Mouse (Mus musculus): ENCODE data around the gene Tmem144.

Tmem144 gene

DNA sequence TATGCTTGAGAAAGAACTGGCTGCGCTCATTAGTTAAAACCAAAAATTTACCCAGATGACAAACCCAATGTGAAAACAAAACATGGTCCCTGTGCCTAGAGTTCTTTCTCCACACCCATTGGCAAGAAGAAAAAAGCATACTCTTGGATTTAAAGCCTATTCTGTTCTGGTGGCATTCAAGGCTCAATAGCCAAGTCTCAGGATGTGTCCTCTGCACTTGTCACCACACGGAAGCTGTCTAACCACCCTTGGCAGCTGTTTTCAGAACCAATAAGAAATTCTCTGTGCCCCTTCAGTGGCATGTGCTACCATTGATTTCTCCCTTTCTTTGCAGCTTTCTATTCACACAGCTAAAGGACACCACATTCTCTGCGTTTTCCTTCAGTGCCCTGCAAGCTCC is 5.6 kb upstream of the Tmem144 start:
- DNase-seq = no peak

DNA sequence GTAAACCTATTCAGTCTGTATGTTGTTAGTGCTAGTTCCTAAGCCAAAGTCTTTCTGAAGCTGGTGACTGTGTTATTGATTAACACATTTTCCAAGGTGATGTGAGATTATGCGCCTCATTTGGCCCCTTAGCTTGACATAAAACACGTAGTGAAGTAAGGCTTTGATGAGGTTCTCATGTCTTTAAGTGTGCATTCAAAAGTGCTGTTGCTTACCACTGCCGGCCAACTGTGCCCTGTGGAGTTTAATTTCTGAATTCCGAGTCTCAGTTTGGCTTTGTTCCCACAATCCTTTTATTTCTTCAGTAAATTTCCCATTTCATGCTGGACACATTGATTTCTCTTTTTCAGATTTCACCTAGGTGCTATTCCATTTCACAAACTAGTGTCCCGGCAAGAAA is 5.2 kb upstream of the Tmem144 start:
- DNase-seq = no peak

DNA sequence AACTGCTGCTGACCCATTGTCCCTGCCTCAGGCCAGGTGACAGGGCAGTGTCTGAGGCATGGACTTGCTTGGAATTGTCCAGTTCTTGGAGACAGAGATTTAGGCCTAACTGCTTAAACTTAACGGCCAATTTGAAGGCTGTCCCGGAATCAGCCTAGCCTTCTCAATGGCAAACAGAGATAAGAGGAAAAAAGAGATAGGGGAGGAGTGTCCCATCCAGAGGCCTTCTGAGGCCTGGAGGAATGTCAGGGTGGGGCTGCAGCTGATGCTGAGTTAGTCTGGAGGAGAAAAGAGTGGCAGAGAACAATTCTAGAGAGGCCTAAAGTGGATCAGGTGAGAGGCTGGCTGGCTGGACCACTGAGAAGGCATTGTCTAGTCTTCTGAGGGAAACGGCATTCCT is 465 bp downstream of the Tmem144 start:
- no peak for DNase-seq

DNA sequence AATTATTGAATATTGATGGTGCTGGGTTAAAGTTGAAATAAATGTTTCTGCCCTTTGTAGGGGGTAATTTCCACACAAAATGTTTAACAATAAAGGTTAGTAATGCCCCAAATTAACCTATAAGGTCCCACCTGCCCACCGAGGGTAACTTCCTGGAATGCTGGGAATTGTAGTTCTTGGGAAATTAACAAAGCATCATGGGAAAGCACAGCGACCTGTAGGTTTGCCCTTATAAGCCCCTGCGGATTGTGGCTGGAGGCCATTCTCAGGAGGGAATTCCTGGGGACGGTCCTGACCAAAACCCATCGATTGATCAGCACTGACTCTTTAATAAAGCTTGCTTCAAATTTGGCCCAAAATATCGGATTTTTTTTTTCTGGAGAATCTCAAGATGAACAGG is 1.9 kb downstream of the Tmem144 start:
- DNase-seq = no peak

DNA sequence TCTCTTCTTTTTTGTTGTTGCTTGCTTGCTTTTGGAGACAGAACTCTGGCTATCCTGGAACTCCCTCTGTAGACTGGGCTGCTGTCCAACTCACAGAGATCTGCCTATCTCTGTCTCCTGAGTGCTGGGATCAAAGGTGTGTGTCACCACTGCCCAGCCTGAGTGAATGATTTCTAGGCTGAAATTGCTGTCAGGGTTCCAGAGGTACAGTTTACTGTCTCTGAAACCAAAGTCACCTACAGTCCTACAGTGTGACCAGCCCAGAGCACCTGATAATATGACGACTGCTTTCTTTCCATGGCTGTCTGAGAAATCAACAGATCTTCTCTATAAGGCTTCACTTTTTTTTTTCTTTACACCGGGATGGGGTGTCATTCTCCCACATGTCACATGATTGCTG is 3.0 kb downstream of the Tmem144 start:
- no peak for DNase-seq

DNA sequence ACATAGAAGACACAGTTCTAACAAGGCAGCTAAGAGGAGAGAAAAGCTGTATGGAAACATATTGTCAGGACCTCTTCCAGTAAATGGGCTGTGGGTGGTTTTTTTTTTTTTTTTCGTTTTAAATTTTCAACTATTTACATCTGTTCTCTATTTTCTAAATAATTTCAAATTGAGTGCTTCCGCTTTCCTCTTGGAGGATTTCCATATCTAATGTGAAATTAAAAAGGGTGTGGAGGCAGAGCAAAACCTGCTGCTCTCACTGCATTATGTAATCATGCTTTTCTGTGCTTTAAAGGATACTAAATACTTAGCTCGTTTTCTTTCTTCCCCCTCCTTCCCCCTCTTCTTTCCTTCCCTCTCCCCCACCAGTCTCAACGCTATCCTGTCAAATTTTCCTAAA is 3.7 kb downstream of the Tmem144 start:
- DNase-seq = no peak

DNA sequence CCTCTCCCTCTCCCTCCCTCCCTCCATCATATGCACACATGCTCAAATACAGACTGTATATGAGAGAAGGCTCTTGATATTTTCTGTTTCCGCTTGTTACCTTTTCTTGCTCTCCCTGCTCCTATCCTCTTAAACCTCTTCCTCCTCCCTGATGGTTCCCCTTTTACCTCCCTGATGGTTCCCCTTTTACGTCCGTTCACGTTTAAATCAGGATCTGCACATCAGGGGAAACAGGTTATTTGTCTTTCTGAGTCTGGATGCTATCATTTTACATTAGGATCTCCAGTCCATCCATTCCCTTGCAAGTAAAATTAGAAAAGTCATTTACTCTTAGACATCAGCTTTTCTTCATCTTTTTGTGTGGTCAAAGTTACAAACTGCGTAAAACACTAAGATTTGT is 5.9 kb downstream of the Tmem144 start:
- no peak for DNase-seq

DNA sequence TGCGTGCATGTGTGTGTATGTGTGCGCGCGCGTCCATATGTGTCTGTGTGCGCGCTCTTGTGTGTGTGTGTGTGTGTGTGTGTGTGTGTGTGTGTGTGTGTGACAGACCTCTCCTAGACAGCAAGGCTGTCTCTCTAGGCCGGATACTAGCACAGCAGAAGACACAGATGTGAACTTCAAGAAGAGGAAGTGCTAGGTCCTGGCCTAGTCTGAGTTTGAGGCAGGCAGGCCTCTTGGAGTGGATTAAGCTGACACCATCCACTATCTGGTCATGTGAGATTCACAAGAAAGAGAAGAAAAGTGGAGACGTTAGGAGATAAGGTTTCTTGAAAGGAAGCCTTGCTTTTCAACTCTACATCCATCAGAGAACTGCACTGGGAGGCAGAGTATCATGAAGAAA is 8.6 kb downstream of the Tmem144 start:
- DNase-seq = no peak

DNA sequence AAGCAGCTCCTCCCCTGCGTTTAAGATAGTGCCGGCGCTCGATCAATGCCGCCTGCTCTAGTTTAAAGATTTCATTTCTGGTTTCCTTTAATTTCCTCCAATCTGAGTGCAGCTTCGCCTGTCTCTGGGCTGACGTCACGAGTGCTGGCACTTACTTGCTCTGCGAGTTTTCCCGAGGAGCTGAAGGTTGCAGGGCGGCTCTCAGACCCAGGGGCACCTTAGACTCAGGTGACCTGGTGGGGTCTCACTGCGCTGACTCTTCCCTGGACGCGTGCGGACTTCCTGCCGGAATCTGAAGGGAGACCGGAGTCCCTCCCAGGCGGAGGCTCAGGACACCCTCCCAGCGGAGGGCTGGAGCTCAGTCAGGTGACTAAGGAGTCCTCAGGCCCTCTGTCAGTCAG is 10.0 kb downstream of the Tmem144 start:
- peak; percentile 74 for DNase-seq

DNA sequence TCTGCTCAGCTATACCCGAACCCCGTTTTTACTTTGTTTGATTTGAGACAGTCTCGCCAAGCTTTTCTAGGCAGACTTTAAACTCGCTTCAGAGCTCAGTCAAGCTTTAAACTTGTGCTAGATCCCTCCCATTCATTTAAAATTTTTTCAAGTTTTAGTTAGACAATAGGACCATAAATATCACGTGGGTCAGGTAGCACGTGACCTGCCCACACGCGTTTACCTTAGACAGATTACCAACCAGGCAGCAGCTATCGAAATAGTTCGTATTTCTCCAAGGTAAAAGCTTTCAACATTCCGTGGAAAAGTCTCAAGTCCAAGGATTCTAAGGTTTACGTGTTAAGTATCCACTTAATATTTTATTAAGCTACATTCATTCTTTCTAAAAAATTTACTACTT is 10.4 kb downstream of the Tmem144 start:
- peak; percentile 46 to 64 for DNase-seq

DNA sequence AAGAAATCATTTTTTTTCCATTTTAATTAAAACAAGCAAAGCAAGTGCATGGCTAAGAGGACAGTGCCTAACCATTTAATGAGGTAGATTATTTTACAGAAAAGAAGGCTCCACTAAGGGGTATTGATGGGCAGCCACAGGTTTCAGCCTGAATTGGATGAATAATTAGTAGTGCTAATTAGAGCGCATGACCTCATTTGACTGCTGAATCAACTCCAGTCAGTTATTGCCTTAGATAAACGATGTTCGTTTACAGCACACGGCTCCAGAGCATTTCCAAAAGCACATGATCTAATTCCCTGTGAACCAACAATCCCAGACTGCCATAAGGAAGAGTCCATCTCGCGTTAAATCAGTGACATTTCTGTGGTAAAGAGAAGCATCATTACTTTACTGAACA is 11.1 kb downstream of the Tmem144 start:
- no peak for DNase-seq

DNA sequence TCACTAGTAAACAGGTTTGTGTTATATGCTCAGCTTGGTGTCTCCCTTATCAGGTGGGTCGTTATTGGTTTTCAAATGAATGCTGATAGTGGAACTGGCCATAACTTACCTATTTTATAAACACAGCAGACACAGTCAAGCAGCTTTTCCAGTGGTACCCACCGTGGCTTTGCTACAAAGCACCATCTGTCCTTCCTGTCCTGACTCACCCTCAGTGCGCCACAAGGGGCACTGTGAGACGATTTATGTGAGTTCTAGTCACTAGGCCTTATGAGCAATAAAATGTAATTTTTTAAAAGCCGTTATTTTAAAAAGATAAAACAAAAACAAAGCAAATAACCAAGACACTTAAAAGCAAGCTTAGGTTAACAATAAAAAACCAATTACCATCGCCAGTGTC is 13.8 kb downstream of the Tmem144 start:
- no peak for DNase-seq

DNA sequence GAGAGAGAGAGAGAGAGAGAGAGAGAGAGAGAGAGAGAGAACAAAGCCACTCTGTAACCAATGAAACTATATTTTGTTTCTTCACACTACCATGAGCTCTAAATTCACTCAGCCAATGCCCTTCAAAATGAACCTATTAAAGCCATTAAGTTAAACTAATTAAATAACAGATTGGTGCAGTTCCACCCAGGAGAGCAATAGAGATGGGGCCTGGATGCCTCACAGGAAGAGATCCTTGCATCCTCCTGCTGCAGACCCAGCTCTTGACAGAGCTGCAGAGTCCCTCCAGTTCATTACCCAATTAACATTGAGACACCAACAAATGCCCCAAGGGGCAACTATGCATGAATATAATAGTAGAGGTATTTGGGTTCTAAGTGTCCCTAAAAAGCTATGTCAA is 23.3 kb downstream of the Tmem144 start:
- no peak for DNase-seq

DNA sequence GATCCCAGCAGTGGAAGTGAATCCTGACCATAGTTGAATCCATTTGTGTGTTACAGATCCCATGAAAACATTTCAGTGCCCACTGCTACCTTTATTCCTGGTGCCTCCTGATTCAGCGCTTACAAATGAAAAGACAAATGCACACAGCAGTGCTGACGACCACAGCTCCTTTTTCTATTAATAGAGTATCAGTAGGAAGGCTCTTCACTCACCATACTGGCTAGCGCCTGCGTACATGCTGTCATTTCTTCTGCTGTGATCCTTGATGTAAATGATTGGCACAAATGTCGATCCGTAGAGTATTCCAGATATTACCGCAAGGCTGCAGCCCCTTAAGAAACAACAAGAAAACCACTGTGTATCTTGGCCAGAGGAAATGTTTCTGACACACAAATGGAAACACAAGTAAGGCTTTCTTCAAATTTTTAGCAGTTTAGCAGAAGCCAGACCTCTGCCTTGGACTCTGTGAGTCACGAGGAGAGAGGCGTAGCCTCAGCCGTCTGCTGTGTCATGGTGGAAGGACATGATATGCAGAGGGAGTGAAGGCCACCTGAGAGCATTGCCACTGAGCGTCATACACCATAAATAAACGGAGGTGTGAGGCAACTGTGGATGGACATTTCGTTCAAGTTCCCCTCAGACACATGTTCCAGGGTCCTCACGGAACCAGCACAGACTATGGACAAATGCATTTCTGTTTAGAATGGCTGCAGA is 27.3 kb downstream of the Tmem144 start:
- no peak for DNase-seq

DNA sequence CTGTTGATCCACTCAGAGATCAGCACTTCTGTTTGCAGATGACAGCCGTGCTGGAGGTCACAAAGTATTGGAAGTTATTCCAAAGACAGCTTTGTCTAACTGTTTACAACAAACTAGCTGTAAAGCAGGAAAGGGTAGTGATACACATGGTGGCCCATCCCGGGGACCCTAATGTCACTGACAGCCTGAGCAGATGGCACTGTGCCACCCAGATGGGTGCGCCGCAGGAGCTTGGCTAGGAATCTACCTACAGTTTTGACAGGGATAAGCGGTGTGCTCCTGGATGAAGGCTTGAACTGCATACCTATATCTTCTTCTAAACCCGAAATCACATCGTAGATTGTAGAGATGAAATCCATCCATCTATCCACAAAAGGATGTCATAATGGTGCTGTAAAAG is 29.4 kb downstream of the Tmem144 start:
- DNase-seq = no peak

DNA sequence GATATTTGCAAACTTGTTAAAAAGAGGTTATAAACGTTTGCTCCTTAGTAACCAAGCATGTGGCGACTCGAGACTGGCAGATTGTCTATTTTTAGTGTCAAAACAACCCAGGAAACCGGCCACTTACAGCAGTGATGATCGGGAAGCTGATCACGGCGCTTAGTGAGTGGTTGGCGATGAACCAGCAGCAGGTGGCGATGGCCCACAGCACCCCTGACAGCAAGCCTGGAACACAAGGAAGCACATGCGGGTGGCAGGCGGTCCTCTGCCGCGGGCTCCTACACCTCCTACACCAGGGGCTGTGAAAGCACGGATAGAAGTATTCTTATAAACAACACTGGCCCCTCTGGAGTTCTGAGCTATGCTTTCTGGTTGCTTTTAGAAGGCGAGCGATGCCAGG is 31.4 kb downstream of the Tmem144 start:
- DNase-seq = no peak

DNA sequence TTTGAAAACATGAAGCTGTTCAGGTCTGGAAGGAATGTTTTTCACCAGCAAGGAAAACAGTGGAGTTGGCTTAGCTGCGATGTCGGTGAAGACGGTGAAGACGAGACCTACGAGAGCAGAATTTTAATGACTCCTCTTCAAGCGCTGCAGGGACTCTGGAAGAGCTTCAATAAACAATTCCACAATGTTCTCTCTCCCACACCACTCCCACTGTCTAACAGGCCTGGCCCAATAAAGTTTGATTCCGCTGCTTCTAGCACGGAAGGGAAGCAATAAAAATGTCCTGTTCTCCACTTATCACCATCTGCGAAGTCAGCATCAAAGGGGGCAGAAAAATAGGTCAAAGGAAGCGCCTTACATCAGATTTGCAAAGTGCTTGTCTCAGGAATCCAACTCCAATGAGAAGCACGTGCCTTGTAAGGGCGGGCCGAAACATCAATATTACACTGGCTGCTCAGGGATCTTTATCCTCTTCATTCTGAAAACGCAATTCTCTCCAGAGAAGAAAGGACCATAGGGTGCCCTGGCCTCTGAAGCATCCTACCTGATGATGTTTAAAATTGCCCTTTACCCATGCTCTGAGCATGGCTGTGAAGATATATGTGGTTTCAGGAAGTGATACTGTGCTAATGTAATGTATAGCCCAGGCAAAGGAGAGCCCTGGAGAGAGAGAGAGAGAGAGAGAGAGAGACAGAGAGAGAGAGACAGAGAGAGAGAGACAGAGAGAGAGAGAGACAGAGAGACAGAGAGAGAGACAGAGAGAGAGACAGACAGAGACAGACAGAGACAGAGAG is 34.2 kb downstream of the Tmem144 start:
- DNase-seq = no peak

DNA sequence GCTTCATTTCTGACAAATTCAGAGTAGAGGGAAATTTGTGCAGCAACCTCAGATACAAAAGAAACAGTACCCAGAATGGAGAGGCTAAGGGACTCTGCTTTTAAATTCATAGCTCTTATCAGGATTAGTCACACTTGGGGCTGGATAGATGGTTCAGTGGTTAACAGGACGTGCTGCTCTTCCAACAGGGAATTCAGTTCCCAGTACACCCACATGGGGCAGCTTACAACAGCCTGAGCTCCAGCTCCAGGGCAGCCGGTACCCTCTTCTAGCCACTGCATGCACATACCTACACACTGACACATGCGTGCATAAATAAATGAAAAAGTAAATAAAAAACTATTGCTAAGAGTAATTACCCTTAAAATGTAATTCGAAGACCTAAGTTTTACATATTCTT is 36.3 kb downstream of the Tmem144 start:
- DNase-seq = no peak

DNA sequence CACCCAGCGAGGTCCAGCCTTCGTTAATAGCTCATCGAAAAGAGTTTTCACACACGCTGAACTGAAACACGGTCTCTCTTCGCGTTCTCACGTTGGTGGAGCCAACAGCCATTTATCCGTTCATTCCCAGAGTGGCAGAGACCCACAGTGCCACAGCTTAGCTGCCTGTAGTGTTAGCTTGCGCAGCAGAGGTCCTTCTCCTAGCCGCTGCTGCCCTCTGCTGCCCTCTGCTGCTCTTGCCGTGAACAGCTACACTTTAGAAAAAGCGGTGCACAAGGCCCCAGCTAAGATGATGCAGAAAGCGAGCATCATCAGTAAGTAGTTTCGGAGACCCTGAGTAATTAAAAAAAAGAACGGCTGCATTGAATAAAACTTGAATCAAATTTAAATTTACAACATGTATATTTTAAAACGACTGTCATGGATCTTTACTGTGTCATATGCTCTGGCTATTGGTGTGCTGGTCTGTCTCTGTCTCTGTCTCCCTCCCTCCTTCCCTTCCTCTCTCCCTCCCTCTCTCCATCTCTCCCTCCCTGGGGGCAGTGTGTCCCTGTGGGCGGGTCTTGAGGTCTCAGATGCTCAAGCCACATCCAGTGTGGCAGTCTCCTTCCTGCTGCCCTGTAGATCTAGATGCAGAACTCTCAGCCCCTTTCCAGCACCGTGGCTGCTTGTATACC is 38.6 kb downstream of the Tmem144 start:
- DNase-seq = peak; percentile 61 to 76

DNA sequence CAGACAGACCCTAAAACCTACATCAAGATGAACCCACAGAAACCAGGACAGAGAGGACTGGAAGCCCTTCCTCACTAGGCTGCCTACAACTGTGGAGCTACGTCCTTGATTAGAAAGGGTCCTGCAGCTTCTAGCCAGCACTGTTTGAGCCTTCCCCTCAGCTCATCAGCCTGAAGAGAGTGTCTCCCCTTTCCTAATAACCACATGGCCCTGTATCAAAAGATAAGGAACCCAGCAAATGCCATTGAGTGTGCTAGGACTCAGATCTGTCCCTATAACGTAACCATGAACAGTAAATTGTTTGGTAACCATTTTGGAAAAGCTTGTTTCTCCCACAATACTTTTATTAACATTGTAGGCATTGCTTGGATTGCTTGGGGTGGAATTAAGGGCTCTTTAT is 40.5 kb downstream of the Tmem144 start:
- no peak for DNase-seq

DNA sequence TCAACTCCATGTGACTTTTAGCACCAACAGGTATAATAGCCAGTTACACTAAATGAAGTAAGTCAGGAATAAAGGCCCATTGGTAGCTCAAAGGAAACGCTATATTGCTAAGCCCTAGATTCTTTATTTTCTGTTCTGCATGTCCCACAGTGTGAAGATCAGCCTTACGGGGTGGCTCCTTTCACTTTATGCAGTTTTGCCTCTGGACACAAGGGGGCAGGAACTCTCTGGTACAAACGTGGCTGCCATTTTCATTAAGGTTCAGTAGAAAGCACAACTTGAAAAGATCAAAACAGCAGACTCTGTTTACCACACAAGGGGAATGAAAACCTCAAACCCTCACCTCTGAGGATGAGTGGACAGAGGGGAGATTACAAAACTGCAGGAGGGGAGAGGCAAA is 40.9 kb downstream of the Tmem144 start:
- peak in 1 of 2 experiments; percentile 15 for DNase-seq

DNA sequence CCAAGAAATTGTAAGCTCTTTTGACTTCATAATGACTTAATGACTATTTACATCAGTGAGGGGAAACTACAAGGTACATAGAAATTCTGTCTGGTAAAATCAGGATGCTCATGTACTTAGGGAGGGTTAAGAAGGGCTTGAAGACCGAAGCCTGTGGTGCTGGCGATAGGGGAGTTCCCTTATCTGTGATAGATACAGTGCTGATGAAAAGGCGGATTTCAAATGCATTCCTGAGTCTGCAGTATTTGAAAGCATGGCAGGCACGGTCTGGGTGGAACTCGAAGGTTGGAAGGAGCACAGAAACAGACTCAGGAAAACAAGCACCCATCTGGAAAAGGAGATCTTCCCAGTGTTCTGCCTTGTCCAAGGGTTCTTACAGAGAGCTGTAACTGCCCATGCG is 42.0 kb downstream of the Tmem144 start:
- no peak for DNase-seq

DNA sequence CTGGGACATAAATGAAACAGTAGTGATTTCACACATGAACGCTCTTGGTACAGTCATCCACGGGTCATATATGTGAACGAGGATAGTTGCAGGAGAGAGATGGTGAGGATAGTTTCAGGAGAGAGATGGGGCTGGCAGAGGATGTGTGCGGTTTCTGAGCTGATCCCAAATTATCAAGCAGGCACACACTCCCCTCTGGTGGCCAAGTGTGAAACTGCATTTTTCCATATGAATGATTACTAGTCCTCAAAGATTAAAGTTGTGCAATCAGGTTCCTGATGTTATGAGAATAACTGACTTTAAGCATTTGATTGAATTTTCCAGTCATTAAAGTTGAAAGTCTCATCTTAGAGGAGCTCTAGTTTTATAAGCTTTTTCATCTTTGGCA is 43.4 kb downstream of the Tmem144 start:
- DNase-seq = peak in 1 of 2 experiments; percentile 66

DNA sequence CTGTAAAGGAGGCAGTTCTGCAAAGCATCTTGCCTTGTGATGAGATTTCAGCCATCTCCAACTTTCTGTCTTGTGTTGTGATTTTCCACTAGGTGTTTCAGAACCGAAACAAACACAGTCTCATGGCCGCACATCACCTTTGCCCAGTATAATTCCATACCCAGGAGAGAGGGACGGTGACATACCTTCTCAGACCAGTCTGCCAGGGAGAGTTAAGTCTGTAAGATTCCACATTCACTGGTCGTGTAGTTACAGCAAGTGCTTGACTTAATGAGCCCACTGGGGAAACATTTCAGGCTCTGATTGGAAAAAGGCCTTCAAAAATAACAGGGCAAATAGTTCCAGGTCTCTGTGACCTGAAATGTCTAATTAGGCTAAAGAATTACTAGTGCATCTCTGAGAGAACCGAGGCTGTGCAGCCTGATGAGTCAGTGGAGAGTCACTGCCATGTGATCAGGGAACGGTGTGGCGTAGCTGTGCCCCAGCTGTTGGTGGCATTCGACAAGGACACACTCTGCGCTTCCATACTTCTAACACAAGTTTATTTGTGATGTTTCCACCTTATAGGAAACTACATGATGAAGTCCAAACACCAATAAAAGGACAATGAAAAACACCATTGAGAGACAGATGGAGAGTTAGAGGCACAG is 43.9 kb downstream of the Tmem144 start:
- DNase-seq = no peak
